Mouse (Mus musculus) ovary, postnatal 36 days (tissue): ENCODE results near the gene Tmem165.

Experiments used
- DNase-seq: peaks from one replicate; pipeline ENCODE4 v3.0.0; 2022; ENCODE audit warnings: low spot score, mixed read lengths

Tmem165 gene

GRCm38 (mm10) chr5:76183750-76184261, at the start of gene Tmem165:
Tmem165 (plus strand) TSS chr5:76183880.
- DNase-seq, result peak; percentile 93

GRCm38 (mm10) chr5:76135644-76136043, 48.0 kb upstream of the Tmem165 start:
- no peak for DNase-seq

GRCm38 (mm10) chr5:76136271-76136670, 47.4 kb upstream of the Tmem165 start:
- DNase-seq, result no peak

- DNase-seq, result no peak
Measured at GRCm38 (mm10) chr5:76137586-76137985, 46.1 kb upstream of the Tmem165 start.

- DNase-seq, result no peak
Measured at GRCm38 (mm10) chr5:76138071-76138470, 45.6 kb upstream of the Tmem165 start.

GRCm38 (mm10) chr5:76138512-76138911, 45.2 kb upstream of the Tmem165 start:
- no peak for DNase-seq

- no peak for DNase-seq
Measured at GRCm38 (mm10) chr5:76139171-76139671, 44.5 kb upstream of the Tmem165 start.

GRCm38 (mm10) chr5:76139808-76140729, 43.6 kb upstream of the Tmem165 start, which contains the start of gene Srd5a3:
Srd5a3 (plus strand) TSS chr5:76140271.
- peak; percentile 97 for DNase-seq

GRCm38 (mm10) chr5:76140730-76141066, 43.0 kb upstream of the Tmem165 start:
- no peak for DNase-seq

GRCm38 (mm10) chr5:76143356-76143755, 40.3 kb upstream of the Tmem165 start:
- DNase-seq, result no peak

- no peak for DNase-seq
Measured at GRCm38 (mm10) chr5:76146401-76146800, 37.3 kb upstream of the Tmem165 start.

- no peak for DNase-seq
Measured at GRCm38 (mm10) chr5:76149436-76149835, 34.2 kb upstream of the Tmem165 start.

- no peak for DNase-seq
Measured at GRCm38 (mm10) chr5:76152956-76153355, 30.7 kb upstream of the Tmem165 start.

GRCm38 (mm10) chr5:76153430-76153829, 30.2 kb upstream of the Tmem165 start:
- no peak for DNase-seq

GRCm38 (mm10) chr5:76154434-76155165, 29.1 kb upstream of the Tmem165 start:
- DNase-seq, result no peak

- DNase-seq, result no peak
Measured at GRCm38 (mm10) chr5:76159555-76159954, 24.1 kb upstream of the Tmem165 start.

- DNase-seq, result no peak
Measured at GRCm38 (mm10) chr5:76160086-76160485, 23.6 kb upstream of the Tmem165 start.

GRCm38 (mm10) chr5:76161491-76161890, 22.2 kb upstream of the Tmem165 start:
- DNase-seq, result no peak

GRCm38 (mm10) chr5:76162926-76163325, 20.8 kb upstream of the Tmem165 start:
- no peak for DNase-seq

GRCm38 (mm10) chr5:76163828-76164390, 19.8 kb upstream of the Tmem165 start:
- DNase-seq, result no peak

GRCm38 (mm10) chr5:76164827-76165226, 18.9 kb upstream of the Tmem165 start:
- no peak for DNase-seq

- DNase-seq, result no peak
Measured at GRCm38 (mm10) chr5:76170522-76170921, 13.2 kb upstream of the Tmem165 start.
